Comparison of ENCODE assay signal across 23 mouse cellular contexts in genomic region chr1:113096086-113096485, GRCm38 (mm10).
"Had no signal": no experiment of that assay in that cellular context is flagged by ENCODE, and none has a peak within 500 bp of the region (broad histone marks: within the 10 kb centered on the region; RNA-seq: fewer than 3 reads in every experiment).

No protein-coding gene starts in this region.

- H3K4me1 ChIP-seq: heart, embryonic 13.5 days; heart, embryonic 15.5 days; hindbrain, embryonic 13.5 days; hindbrain, embryonic 15.5 days; limb, embryonic 13.5 days; limb, embryonic 15.5 days; liver, embryonic 12.5 days had no signal

- DNase-seq: gastrocnemius, postnatal 14 days; gastrocnemius, postnatal 36 days; heart, adult 11 months; heart, adult 2 months; heart, postnatal 14 days; heart, postnatal 36 days; kidney, postnatal 25 days; layer of hippocampus, adult 9-11 months; layer of hippocampus, postnatal 36 days; left cerebral cortex, postnatal 4 days; lung, adult 18-20 months had no signal

- H3K27ac ChIP-seq: heart, adult 2 months; heart, embryonic 13.5 days; heart, embryonic 15.5 days; hindbrain, embryonic 13.5 days; hindbrain, embryonic 15.5 days; hindbrain, postnatal 0 days; kidney, postnatal 0 days; limb, embryonic 13.5 days; limb, embryonic 15.5 days; liver, embryonic 12.5 days; liver, embryonic 14.5 days had no signal

- H3K9ac ChIP-seq: heart, embryonic 13.5 days; heart, embryonic 15.5 days; hindbrain, embryonic 13.5 days; hindbrain, embryonic 15.5 days; limb, embryonic 13.5 days; limb, embryonic 15.5 days; liver, embryonic 12.5 days; liver, embryonic 14.5 days had no signal

- H3K4me2 ChIP-seq: heart, embryonic 11.5 days; heart, embryonic 13.5 days; heart, embryonic 15.5 days; hindbrain, embryonic 13.5 days; hindbrain, embryonic 15.5 days; limb, embryonic 13.5 days; limb, embryonic 15.5 days; liver, embryonic 12.5 days had no signal

- H3K4me3 ChIP-seq: heart, adult 2 months; heart, embryonic 13.5 days; heart, embryonic 15.5 days; hindbrain, embryonic 13.5 days; hindbrain, embryonic 15.5 days; limb, embryonic 13.5 days; limb, embryonic 15.5 days; liver, embryonic 12.5 days had no signal

- ATAC-seq: hindbrain, postnatal 0 days; intestine, embryonic 16.5 days; liver, embryonic 12.5 days had no signal

- H3K36me3 ChIP-seq: heart, embryonic 13.5 days; heart, embryonic 15.5 days; hindbrain, embryonic 13.5 days; hindbrain, embryonic 15.5 days; limb, embryonic 13.5 days; limb, embryonic 15.5 days; liver, embryonic 12.5 days had no signal

- H3K27me3 ChIP-seq: heart, embryonic 13.5 days; heart, embryonic 15.5 days; hindbrain, embryonic 13.5 days; hindbrain, embryonic 15.5 days; limb, embryonic 13.5 days; limb, embryonic 15.5 days; liver, embryonic 12.5 days had no signal

- H3K9me3 ChIP-seq: heart, embryonic 13.5 days; heart, embryonic 15.5 days; hindbrain, embryonic 13.5 days; hindbrain, embryonic 15.5 days; limb, embryonic 13.5 days; limb, embryonic 15.5 days; liver, embryonic 12.5 days had no signal
